15 mouse cellular contexts compared by ENCODE assay signal in genomic region chr1:181216315-181216714, GRCm38 (mm10). TPM values are rescaled to one million over a fixed set of nuclear protein-coding genes. Genes with fewer than 3 reads are reported as not detected.
DNase-seq lines count a peak whose midpoint lies in the region; ATAC-seq and TF ChIP-seq lines count a peak whose summit lies in the region.
"Had no signal": no experiment of that assay in that cellular context is flagged by ENCODE, and none has a peak within 500 bp of the region (broad histone marks: within the 10 kb centered on the region; RNA-seq: fewer than 3 reads in every experiment).

No protein-coding gene starts in this region.

- H3K27me3 ChIP-seq in hindbrain, embryonic 10.5 days (ENCODE audit: insufficient read depth, poor library complexity, severe bottlenecking), result no peaks in the 10 kb centered on the region
- H3K27me3 ChIP-seq in hindbrain, postnatal 0 days (ENCODE audit: insufficient read depth, low read length), result no peaks in the 10 kb centered on the region
- H3K27me3 ChIP-seq in intestine, embryonic 16.5 days (replicated peaks; ENCODE audit: control insufficient read depth, insufficient read depth, low read length), result no peaks in the 10 kb centered on the region
- H3K27me3 ChIP-seq: CH12.LX had no signal

- peak overlapping the region; percentile 66 for H3K27ac ChIP-seq in hindbrain, embryonic 10.5 days
- H3K27ac ChIP-seq in hindbrain, postnatal 0 days, result no peak overlapping the region
- H3K27ac ChIP-seq in intestine, embryonic 16.5 days (ENCODE audit: low read length), result no peak overlapping the region
- H3K27ac ChIP-seq: midbrain, embryonic 10.5 days had no signal

- no peak for DNase-seq in hindbrain, embryonic 10.5 days (ENCODE audit: low spot score)
- DNase-seq in hindbrain, postnatal 0 days (ENCODE audit: low spot score), result no peak
- peak; percentile 44 for DNase-seq in ZHBTc4 (ENCODE audit: low read depth, low spot score)
- DNase-seq in spleen, postnatal 36 days (ENCODE audit: low spot score in 2 of 2), result peak; percentile 45 to 63
- DNase-seq in left cerebral cortex, adult 11 months (ENCODE audit: low spot score), result no peak
- DNase-seq in B cell, adult 2 months, result no peak
- DNase-seq in adrenal gland, postnatal 10 days, result no peak
- DNase-seq: cerebellum, postnatal 10 days; gastrocnemius, postnatal 25 days; lung, adult 18-20 months; right cerebral cortex, adult 18-20 months; thymus, postnatal 25 days had no signal

- H3K4me2 ChIP-seq in hindbrain, postnatal 0 days (ENCODE audit: low read depth, low read length), result no peak overlapping the region
- no peak overlapping the region for H3K4me2 ChIP-seq in intestine, embryonic 16.5 days (ENCODE audit: low read depth, low read length)

- peaks cover 23% of the 10 kb centered on the region for H3K4me1 ChIP-seq in hindbrain, embryonic 10.5 days (replicated peaks)
- H3K4me1 ChIP-seq in hindbrain, postnatal 0 days (ENCODE audit: insufficient read depth, low read length), result peaks cover 6% of the 10 kb centered on the region; the same call in 1 of the 2 replicates
- H3K4me1 ChIP-seq in intestine, embryonic 16.5 days (ENCODE audit: control insufficient read depth, insufficient read depth, low read length), result peaks cover 10% of the 10 kb centered on the region

- no peaks in the 10 kb centered on the region for H3K9me3 ChIP-seq in hindbrain, embryonic 10.5 days
- H3K9me3 ChIP-seq in hindbrain, postnatal 0 days (ENCODE audit: low read length), result no peaks in the 10 kb centered on the region
- H3K9me3 ChIP-seq in intestine, embryonic 16.5 days (ENCODE audit: control insufficient read depth, low read length), result no peaks in the 10 kb centered on the region
- H3K9me3 ChIP-seq: midbrain, embryonic 10.5 days had no signal

- H3K36me3 ChIP-seq in hindbrain, embryonic 10.5 days, result no peaks in the 10 kb centered on the region
- H3K36me3 ChIP-seq in hindbrain, postnatal 0 days (ENCODE audit: insufficient read depth, low read length), result no peaks in the 10 kb centered on the region
- no peaks in the 10 kb centered on the region for H3K36me3 ChIP-seq in intestine, embryonic 16.5 days (ENCODE audit: control insufficient read depth, insufficient read depth, low read length)
- H3K36me3 ChIP-seq: midbrain, embryonic 10.5 days had no signal

- no peak overlapping the region for H3K9ac ChIP-seq in hindbrain, postnatal 0 days (replicated peaks; ENCODE audit: low read length)
- no peak overlapping the region for H3K9ac ChIP-seq in intestine, embryonic 16.5 days (ENCODE audit: low read depth, low read length)

- WGBS in hindbrain, embryonic 10.5 days, result 59% methylated on average over 4 of the region's 4 CpGs
- WGBS in hindbrain, postnatal 0 days, result 66% methylated on average over 4 of the region's 4 CpGs
- 65% methylated on average over 4 of the region's 4 CpGs for WGBS in intestine, embryonic 16.5 days

- H3K4me3 ChIP-seq in hindbrain, embryonic 10.5 days, result no peak overlapping the region
- H3K4me3 ChIP-seq in hindbrain, postnatal 0 days (ENCODE audit: low read length), result no peak overlapping the region
- H3K4me3 ChIP-seq in intestine, embryonic 16.5 days (ENCODE audit: low read length), result no peak overlapping the region
- H3K4me3 ChIP-seq: midbrain, embryonic 10.5 days had no signal

- no peak for TF ChIP-seq CTCF in hindbrain, postnatal 0 days (IDR thresholded peaks at IDR 0.05; ENCODE audit: low read depth)

- ATAC-seq in hindbrain, postnatal 0 days, result no peak
- peak; percentile 53 for ATAC-seq in intestine, embryonic 16.5 days

RNA-seq across cellular contexts. Expression of gene Wdr26, which starts 4.5 kb away (rescaled TPM):
- 25.6 and 30.3 TPM in 2 replicates for polyA plus RNA-seq in hindbrain, embryonic 10.5 days (2016; fragmentation: Nextera tagmentation; extraction: Ambion mirVana)
- 40.1 and 47.0 TPM in 2 replicates for total RNA-seq in hindbrain, postnatal 0 days (2014; rRNA removed)
- polyA plus RNA-seq in hindbrain, postnatal 0 days (2015; fragmentation: Nextera tagmentation; extraction: Ambion mirVana), result 45.3 and 47.4 TPM in 2 replicates
- 22.4 and 25.5 TPM in 2 replicates for polyA plus RNA-seq in intestine, embryonic 16.5 days (2015; fragmentation: Nextera tagmentation; extraction: Ambion mirVana)
- total RNA-seq in adrenal gland, postnatal 10 days (2021), result 100 to 1,000 TPM; 126 to 138 TPM

Comparison
In these comparisons a context has a peak if more than half of its experiments do, and no peak if none do; other contexts are left out.
1. DNase-seq: peak in ZHBTc4 (single experiment) and spleen, postnatal 36 days (2 of 2); none in hindbrain, embryonic 10.5 days (single experiment), hindbrain, postnatal 0 days (single experiment), left cerebral cortex, adult 11 months (single experiment), B cell, adult 2 months (0 of 2) and adrenal gland, postnatal 10 days (single experiment).